In genomic region chr8:112922789-112923188, GRCm38 (mm10) we compare ENCODE assay signal across 21 mouse cellular contexts.
"Had no signal": no experiment of that assay in that cellular context is flagged by ENCODE, and none has a peak within 500 bp of the region (broad histone marks: within the 10 kb centered on the region; RNA-seq: fewer than 3 reads in every experiment).

No protein-coding gene starts in this region.

- H3K27ac ChIP-seq: limb, embryonic 12.5 days; limb, embryonic 15.5 days; liver, embryonic 14.5 days; macrophage; neural tube, embryonic 12.5 days; stomach, postnatal 0 days had no signal

- ATAC-seq: liver, postnatal 0 days; lung, postnatal 0 days had no signal

- H3K9me3 ChIP-seq: limb, embryonic 12.5 days; limb, embryonic 15.5 days; neural tube, embryonic 12.5 days had no signal

- H3K4me1 ChIP-seq: limb, embryonic 12.5 days; limb, embryonic 15.5 days; megakaryocyte, embryonic 14.5 days; neural tube, embryonic 12.5 days had no signal

- DNase-seq: kidney, adult 18-20 months; kidney, adult 9 months; kidney, postnatal 14 days; kidney, postnatal 4 days; left cerebral cortex, postnatal 4 days; liver, postnatal 0 days; lung, embryonic 14.5 days; midbrain, embryonic 14.5 days; thymus, adult 2 months; thymus, postnatal 14 days; thymus, postnatal 4 days had no signal

- H3K27me3 ChIP-seq: limb, embryonic 12.5 days; limb, embryonic 15.5 days; megakaryocyte, embryonic 14.5 days; neural tube, embryonic 12.5 days had no signal

- H3K9ac ChIP-seq: limb, embryonic 12.5 days; limb, embryonic 15.5 days; liver, embryonic 14.5 days; liver, postnatal 0 days; lung, embryonic 14.5 days; neural tube, embryonic 12.5 days had no signal

- H3K4me3 ChIP-seq: limb, embryonic 12.5 days; limb, embryonic 15.5 days; megakaryocyte, embryonic 14.5 days; neural tube, embryonic 12.5 days had no signal

- H3K4me2 ChIP-seq: limb, embryonic 12.5 days; limb, embryonic 15.5 days; liver, embryonic 11.5 days; lung, embryonic 14.5 days; midbrain, embryonic 11.5 days; neural tube, embryonic 12.5 days had no signal

- H3K36me3 ChIP-seq: limb, embryonic 12.5 days; limb, embryonic 15.5 days; neural tube, embryonic 12.5 days had no signal
